Mouse (Mus musculus): ENCODE data around the gene Mcm8. TPM values are rescaled to one million over a fixed set of nuclear protein-coding genes. Genes with fewer than 3 reads are reported as not detected.

Mcm8 gene
- 5.2 and 5.5 TPM in 2 replicates for polyA plus RNA-seq (2015; fragmentation: Nextera tagmentation; extraction: Ambion mirVana)

DNA sequence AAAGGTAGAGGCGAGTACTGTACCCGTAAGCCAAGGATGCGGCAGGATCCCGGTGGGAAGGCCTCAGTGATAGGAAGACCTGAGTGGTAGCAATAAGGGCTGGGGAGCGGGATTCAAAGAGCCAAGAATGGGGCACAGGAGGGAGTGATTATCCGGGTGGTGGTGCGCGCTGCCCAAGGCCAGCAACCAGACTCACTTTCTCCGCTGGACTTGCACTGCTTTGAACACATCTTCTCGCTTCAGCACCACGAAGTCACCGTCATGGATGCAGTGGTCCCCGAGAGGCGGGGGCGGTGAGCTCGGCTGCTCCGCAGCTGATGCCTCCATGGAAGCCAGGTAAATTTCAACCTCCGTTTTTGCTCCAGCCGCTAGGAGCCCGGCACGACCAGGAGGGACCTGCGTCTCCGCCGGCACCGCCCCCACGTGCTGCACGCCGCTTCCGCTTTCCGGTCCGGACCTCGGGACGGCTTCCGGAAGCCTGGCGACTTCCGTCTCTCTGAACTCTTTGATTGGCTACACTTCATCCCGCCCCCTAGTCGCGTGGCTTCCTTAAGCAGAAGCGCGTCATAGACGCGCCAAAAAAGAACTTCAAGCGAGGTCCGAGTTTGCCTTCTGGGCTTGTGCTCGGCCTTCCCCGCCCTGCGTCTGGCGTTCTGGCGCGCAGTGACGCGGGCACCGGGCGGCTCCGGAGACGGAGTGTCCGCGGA is at the start of gene Mcm8, which contains the start of gene Trmt6:
Gene Mcm8, plus strand, starts transcription at position 534 of the 707 bp plus-strand sequence.
Gene Trmt6, minus strand, starts transcription at position 448 of the 707 bp plus-strand sequence.
- Histone ChIP-seq H3K9me3 (no peaks in the 10 kb centered on the region), H3K27ac (peak within 1 kb of the TSS; percentile 58; the same call in 1 of the 2 replicates), H3K4me3 (peak within 1 kb of the TSS; percentile 84), H3K36me3 (replicated peaks) (no peaks in the 10 kb centered on the region; the same call in 1 of the 2 replicates), H3K4me1 (peaks cover 22% of the 10 kb centered on the region), H3K4me2 (peak within 1 kb of the TSS; percentile 84), H3K9ac (peak within 1 kb of the TSS; percentile 56), H3K27me3 (replicated peaks) (no peaks in the 10 kb centered on the region)
- ATAC-seq (replicated peaks), result peak; percentile 100
- under 1% methylated on average over 59 of the region's 59 CpGs for WGBS

- Histone ChIP-seq H3K27ac (no peak overlapping the region), H3K4me3 (no peak overlapping the region), H3K27me3 (replicated peaks) (no peaks in the 10 kb centered on the region), H3K4me2 (no peak overlapping the region), H3K9me3 (no peaks in the 10 kb centered on the region), H3K4me1 (no peaks in the 10 kb centered on the region), H3K9ac (no peak overlapping the region), H3K36me3 (replicated peaks) (no peaks in the 10 kb centered on the region)
- WGBS, result 79% methylated on average over 1 of the region's 1 CpGs
- ATAC-seq (replicated peaks), result no peak
These were observed 45.1 kb upstream of the Mcm8 start for GRCm38 (mm10) chr2:132770822-132771221.

- Histone ChIP-seq H3K4me2 (peak within 1 kb of the TSS; percentile 62), H3K27ac (peak within 1 kb of the TSS; percentile 96), H3K9ac (peak within 1 kb of the TSS; percentile 83), H3K4me3 (peak within 1 kb of the TSS; percentile 60), H3K27me3 (replicated peaks) (no peaks in the 10 kb centered on the region), H3K4me1 (peaks cover 8% of the 10 kb centered on the region), H3K36me3 (replicated peaks) (no peaks in the 10 kb centered on the region), H3K9me3 (no peaks in the 10 kb centered on the region)
- ATAC-seq (replicated peaks), result no peak
- WGBS, result 1% methylated on average over 4 of the region's 4 CpGs
These were observed 35.0 kb upstream of the Mcm8 start, which contains the start of gene Chgb for GRCm38 (mm10) chr2:132780978-132781377. TSS of gene Chgb (plus strand) at chr2:132781278.

DNA sequence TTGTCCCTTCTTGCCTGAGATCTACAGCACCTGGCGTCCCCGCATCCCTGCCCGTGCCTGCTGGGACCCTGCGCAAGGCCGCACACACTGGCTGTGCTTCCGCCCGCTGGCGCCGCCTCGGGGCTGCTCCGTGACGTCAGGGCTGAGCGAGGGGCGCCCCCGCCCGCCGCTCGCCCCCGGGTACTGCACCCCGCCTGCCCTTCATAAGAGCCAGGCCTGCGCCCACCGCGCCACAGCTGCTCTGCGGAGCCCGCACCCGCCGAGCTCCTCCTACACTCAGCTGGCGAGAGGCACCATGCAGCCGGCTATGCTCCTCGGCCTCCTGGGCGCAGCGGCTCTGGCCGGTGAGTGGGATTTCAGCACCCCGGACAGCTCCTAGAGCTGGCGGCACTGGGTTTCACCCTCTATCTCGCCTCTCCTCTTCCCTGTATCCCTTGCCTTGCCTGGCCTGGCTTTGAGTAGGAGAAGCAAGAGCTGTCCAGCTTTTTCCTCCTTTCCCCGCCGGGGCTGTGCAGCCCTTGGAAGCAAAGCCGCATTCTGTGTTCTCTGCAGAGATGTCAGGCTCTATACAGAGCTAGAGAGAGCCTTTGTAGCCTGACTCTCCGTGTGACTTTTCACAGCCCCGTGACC is 34.4 kb upstream of the Mcm8 start:
- under 1% methylated on average over 40 of the region's 41 CpGs for WGBS
- ATAC-seq (replicated peaks), result peak; percentile 97
- no peaks in the 10 kb centered on the region for H3K36me3 ChIP-seq (replicated peaks)
- peak overlapping the region; percentile 60 for H3K4me3 ChIP-seq
- no peaks in the 10 kb centered on the region for H3K9me3 ChIP-seq
- peak overlapping the region; percentile 62 for H3K4me2 ChIP-seq
- no peaks in the 10 kb centered on the region for H3K27me3 ChIP-seq (replicated peaks)
- peak overlapping the region; percentile 96 for H3K27ac ChIP-seq
- peaks cover 8% of the 10 kb centered on the region for H3K4me1 ChIP-seq
- H3K9ac ChIP-seq, result peak overlapping the region; percentile 83

DNA sequence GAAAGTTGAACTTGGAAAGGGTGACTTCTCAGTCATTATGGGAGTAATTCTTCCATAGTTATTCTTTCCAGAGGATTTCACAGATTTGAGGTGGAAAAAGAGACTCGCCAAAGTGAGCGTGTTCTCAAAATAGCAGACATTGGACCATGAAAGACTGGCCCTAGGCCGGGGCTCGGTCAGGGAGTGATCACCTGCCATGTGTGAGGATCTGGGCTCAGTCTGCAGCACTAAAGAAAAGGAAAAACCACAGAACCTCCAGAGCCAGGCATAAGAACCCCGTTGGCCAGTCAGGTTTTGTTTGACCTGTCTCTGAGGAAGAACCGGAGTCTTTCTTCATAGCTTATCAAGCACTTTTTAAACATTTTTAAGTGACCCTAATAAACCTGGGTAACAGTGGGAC is 31.9 kb upstream of the Mcm8 start:
- Histone ChIP-seq H3K4me2 (0 out of 2 replicates have a peak overlapping the region, but pooled peaks have one; percentile 14), H3K27me3 (replicated peaks) (no peaks in the 10 kb centered on the region), H3K9me3 (no peaks in the 10 kb centered on the region), H3K4me3 (no peak overlapping the region), H3K9ac (no peak overlapping the region), H3K36me3 (replicated peaks) (no peaks in the 10 kb centered on the region), H3K4me1 (peaks cover 8% of the 10 kb centered on the region), H3K27ac (no peak overlapping the region)
- no peak for ATAC-seq (replicated peaks)
- WGBS, result 83% methylated on average over 6 of the region's 6 CpGs

GRCm38 (mm10) chr2:132793441-132794203 is 22.3 kb upstream of the Mcm8 start:
- H3K27ac ChIP-seq, result no peak overlapping the region
- no peaks in the 10 kb centered on the region for H3K27me3 ChIP-seq (replicated peaks)
- no peak overlapping the region for H3K9ac ChIP-seq
- no peak overlapping the region for H3K4me3 ChIP-seq
- H3K9me3 ChIP-seq, result no peaks in the 10 kb centered on the region
- H3K4me2 ChIP-seq, result no peak overlapping the region
- no peaks in the 10 kb centered on the region for H3K4me1 ChIP-seq
- 89% methylated on average over 19 of the region's 19 CpGs for WGBS
- H3K36me3 ChIP-seq (replicated peaks), result peaks cover 23% of the 10 kb centered on the region
- ATAC-seq (replicated peaks), result no peak

DNA sequence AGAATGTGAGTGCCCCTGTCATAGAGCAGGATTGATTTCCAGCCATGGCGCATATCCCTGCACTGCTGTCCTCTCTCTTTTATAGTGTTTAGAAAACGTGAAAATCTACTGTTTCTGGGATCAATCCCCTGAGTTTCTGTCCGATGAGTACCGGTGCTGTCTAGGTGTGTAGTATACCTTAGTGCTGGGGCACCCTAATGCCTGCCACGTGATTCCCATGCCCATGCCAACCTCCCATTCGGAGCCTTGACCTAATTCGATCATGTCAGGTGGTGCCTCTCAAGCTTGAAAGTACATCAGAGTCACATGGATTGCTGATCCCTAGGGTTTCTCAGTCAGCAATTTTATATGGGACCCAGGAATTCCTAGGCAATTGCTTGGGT is 21.7 kb upstream of the Mcm8 start:
- Histone ChIP-seq H3K27me3 (replicated peaks) (no peaks in the 10 kb centered on the region), H3K36me3 (replicated peaks) (peaks cover 23% of the 10 kb centered on the region), H3K4me1 (no peaks in the 10 kb centered on the region), H3K4me3 (no peak overlapping the region), H3K9me3 (no peaks in the 10 kb centered on the region), H3K4me2 (no peak overlapping the region), H3K27ac (no peak overlapping the region), H3K9ac (no peak overlapping the region)
- 88% methylated on average over 7 of the region's 7 CpGs for WGBS
- no peak for ATAC-seq (replicated peaks)

- H3K9ac ChIP-seq, result no peak overlapping the region
- H3K36me3 ChIP-seq (replicated peaks), result peaks cover 39% of the 10 kb centered on the region
- ATAC-seq (replicated peaks), result no peak
These were observed 13.0 kb upstream of the Mcm8 start for GRCm38 (mm10) chr2:132802976-132803375.

DNA sequence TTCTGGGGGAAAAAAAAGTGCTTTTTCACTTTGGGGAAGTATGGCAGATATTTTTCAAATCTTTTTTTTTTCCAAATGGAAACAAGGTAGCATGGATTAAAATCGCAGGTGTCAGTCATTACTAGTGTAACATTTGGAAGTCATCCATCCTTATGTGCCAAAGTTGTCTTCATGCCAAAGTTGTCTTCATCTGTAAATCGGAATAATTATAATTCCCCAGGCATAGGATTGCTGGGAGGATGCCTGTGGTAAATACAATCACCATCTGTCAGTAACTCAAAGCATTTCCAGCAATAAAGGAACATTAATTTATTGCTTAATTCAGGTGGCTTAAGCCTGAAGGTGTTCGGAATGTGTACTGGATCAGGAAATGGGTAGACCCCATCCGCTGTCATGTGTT is 25.1 kb downstream of the Mcm8 start:
- Histone ChIP-seq H3K4me2 (no peak overlapping the region), H3K9ac (no peak overlapping the region), H3K4me3 (no peak overlapping the region), H3K4me1 (no peaks in the 10 kb centered on the region), H3K36me3 (replicated peaks) (no peaks in the 10 kb centered on the region), H3K27ac (no peak overlapping the region), H3K27me3 (replicated peaks) (no peaks in the 10 kb centered on the region), H3K9me3 (no peaks in the 10 kb centered on the region)
- whole genome bisulfite sequencing, result 91% methylated on average over 4 of the region's 4 CpGs
- ATAC-seq (replicated peaks), result no peak

More at GRCm38 (mm10) chr2:132802976-132803375, 13.0 kb upstream of the Mcm8 start:
- Histone ChIP-seq H3K27ac (no peak overlapping the region), H3K4me2 (no peak overlapping the region), H3K27me3 (replicated peaks) (no peaks in the 10 kb centered on the region), H3K9me3 (no peaks in the 10 kb centered on the region), H3K4me3 (no peak overlapping the region), H3K4me1 (no peaks in the 10 kb centered on the region)
- WGBS, result 89% methylated on average over 2 of the region's 2 CpGs

GRCm38 (mm10) chr2:132846407-132847358 is 30.7 kb downstream of the Mcm8 start, which contains the start of gene Crls1:
TSS of gene Crls1 (plus strand) at chr2:132846666.
- Histone ChIP-seq H3K4me2 (peak within 1 kb of the TSS; percentile 70), H3K27me3 (replicated peaks) (no peaks in the 10 kb centered on the region), H3K27ac (peak within 1 kb of the TSS; percentile 83), H3K36me3 (replicated peaks) (peaks cover 4% of the 10 kb centered on the region), H3K4me3 (peak within 1 kb of the TSS; percentile 70), H3K9ac (peak within 1 kb of the TSS; percentile 77), H3K9me3 (no peaks in the 10 kb centered on the region), H3K4me1 (peaks cover 18% of the 10 kb centered on the region)
- ATAC-seq (replicated peaks), result peak; percentile 96
- WGBS, result under 1% methylated on average over 91 of the region's 96 CpGs

- Histone ChIP-seq H3K9ac (peak overlapping the region; percentile 77), H3K4me2 (peak overlapping the region; percentile 70), H3K27ac (no peak overlapping the region), H3K27me3 (replicated peaks) (no peaks in the 10 kb centered on the region), H3K4me1 (peaks cover 18% of the 10 kb centered on the region), H3K36me3 (replicated peaks) (peaks cover 8% of the 10 kb centered on the region), H3K4me3 (peak overlapping the region; percentile 70), H3K9me3 (no peaks in the 10 kb centered on the region)
- no peak for ATAC-seq (replicated peaks)
- WGBS, result 47% methylated on average over 7 of the region's 7 CpGs
These were observed 31.6 kb downstream of the Mcm8 start for GRCm38 (mm10) chr2:132847581-132847980.
